Mouse (Mus musculus) heart, adult 2 months (tissue): ENCODE results near the gene Zfp423.

Experiments used
- CTCF ChIP-seq: fragments of 200-600 bp; IDR thresholded peaks from 2 replicates; pipeline ENCODE4 v1.8.1; 2022; ENCODE audit warnings: antibody characterized with exemption, mild to moderate bottlenecking, moderate library complexity
- POLR2A ChIP-seq: fragments of 200-500 bp; IDR thresholded peaks from 2 replicates; pipeline ENCODE4 v1.6.1; 2011; ENCODE audit warnings: mild to moderate bottlenecking, low read depth, low read length, control low read depth; ENCODE audit not compliant: insufficient read depth

- TF ChIP-seq CTCF (peak; percentile 63), POLR2A (no peak)
Measured at GRCm38 (mm10) chr8:87796234-87796633, 163.2 kb downstream of the Zfp423 start.
